Mouse (Mus musculus): ENCODE data around the gene Olfr1442.
"Not testable (repeated sequence)": the region's sequence is repeated elsewhere in the genome, so short reads cannot be mapped to it uniquely, and the experiment has no call there.

The Olfr1442 gene

DNA sequence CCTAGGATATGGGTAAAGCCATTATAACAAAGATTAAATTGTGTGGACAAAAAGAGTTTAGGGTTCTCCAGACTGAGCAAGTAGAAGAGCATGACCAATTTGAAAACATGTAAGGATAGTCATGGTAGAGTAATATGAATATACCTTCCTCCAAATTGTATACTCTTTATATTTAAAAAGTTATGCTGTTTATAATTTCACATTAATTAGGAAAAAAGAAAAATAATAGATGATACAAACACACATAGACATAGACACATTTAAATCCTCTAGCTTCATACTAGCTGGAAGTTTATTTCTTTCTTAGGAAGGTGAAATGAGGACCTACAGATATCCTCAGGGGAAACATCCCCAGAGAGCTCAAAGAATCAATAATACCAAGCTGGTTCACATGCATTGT, at the start of gene Olfr1442:
Gene Olfr1442, plus strand, starts transcription at position 301 of the 400 bp plus-strand sequence.
- DNase-seq (ENCODE audit: low spot score) = no peak

- DNase-seq (ENCODE audit: low spot score) = no peak
Observed at GRCm38 (mm10) chr19:12633176-12633575, 37.1 kb upstream of the Olfr1442 start, which contains the start of gene Glyat. TSS of gene Glyat (plus strand) at chr19:12633308.

- DNase-seq (ENCODE audit: low spot score) = no peak
Observed at GRCm38 (mm10) chr19:12634259-12634658, 36.0 kb upstream of the Olfr1442 start.

DNA sequence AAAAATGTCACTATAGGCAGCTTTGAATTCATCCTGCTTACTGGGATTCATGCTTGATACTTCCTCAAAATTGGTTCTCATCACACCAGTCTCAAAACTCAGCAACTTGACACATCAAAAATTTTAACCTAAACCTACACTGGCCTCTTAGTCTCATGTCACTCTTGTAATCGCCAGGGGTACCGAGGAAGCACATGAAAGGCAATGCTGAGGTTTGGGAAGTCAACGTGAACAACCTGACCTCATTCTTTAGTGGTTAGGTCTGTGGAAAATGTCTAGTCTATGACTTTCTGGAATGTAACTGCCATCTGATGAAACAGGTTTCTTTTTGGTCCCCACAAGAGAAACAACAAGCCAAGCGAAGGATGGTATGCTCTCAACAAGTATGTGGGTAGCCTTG, 35.3 kb upstream of the Olfr1442 start:
- no peak for DNase-seq (ENCODE audit: low spot score)

DNA sequence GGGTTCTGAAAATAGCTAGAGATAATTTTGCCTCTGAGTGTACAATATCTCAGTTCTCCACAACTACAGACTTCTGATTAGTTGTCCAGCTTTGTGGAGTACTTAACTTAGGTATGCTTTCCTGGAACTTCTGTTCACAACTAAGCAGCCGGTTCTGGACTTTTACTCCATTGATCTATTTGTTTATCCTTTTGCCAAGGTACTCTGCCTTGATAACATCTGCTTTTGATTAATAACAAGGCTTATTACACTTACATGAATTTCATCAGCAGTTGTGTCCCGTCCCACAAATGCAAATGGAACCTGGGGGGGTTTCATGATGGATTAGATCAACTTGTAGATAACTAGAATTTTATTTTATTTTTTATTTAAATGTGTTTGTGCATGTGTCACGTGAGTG, 33.4 kb upstream of the Olfr1442 start:
- no peak for DNase-seq (ENCODE audit: low spot score)

DNA sequence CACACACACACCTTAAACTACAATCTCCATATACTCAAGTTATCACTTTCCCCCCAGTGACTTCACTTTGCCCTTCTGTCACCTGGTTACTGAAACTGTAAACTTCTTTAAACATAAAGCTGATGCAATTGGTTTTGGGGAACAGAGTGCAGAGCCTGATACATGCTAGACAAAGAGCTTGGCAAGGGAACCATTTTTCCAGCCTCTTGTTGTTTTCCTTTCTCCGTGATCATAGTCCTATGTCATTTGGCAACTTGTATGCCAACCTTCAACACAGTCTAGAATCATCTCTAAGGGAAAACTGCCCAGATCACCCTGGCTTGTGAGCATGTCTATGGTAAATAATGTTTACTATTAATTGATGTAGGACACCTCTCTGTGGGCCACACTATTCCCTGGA, 32.2 kb upstream of the Olfr1442 start:
- no peak for DNase-seq (ENCODE audit: low spot score)

DNA sequence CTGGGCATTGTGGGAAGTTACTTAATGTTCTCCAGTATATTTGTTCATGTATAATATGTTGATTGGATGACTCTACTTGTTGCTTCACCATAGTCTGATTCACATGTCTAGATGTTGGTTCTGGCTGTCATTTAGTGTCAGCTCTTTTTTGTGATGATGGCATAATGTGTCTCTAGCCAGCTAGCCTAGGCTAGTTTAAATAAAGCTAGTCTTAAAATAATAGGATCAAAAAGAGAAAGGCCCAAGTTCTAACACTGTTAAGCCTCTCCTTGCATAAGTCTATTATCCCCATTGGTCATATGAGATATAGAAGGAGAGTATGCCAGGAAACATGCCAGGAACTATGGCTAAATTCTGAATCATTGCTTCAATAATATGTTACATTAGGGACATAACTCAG, 20.7 kb upstream of the Olfr1442 start:
- DNase-seq (ENCODE audit: low spot score) = no peak

DNA sequence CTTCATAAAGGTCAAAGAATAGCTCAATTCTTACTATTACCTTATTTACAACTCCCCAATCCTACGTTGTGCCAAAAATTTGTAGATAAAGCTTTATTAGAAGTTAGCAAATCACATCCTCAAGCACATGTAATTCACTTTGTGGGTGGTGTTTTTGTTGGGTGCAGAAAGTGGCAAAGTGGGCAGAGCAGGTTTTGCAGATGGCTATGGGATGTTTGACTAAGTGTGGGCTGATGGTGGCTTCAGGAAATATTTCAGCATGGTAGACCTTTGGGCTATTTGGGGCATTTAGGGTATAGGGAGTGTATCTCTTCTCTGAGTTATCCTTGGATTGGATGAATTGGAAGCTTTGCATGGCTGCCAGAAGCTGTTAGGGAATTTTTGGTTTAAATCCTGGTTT, 4.1 kb upstream of the Olfr1442 start:
- DNase-seq (ENCODE audit: low spot score) = no peak

GRCm38 (mm10) chr19:12668601-12669000, 1.6 kb upstream of the Olfr1442 start:
- not testable (repeated sequence) for DNase-seq (ENCODE audit: low spot score)

GRCm38 (mm10) chr19:12671051-12671450, 812 bp downstream of the Olfr1442 start:
- no peak for DNase-seq (ENCODE audit: low spot score)

DNA sequence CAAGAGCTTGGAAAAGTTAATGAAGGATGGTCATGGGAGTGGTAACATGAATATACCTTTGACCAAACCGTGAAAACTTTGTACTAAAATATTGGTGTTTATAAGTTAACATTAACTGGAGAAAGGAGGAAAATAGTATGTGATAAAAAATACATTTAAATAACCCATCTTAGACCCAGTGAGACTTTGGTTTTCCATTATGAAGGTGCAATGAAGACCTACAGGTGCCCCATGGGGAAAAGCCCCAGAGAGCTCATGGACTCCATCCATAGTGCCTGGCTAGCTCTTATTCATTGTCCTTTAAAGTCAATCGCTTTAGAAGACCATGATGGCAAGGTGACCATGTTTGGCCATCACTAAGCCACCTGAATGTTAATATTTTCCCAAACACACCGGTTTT, 7.6 kb downstream of the Olfr1442 start, which contains the start of gene Olfr1443:
Gene Olfr1443, plus strand, starts transcription at position 301 of the 400 bp plus-strand sequence.
- no peak for DNase-seq (ENCODE audit: low spot score)

DNA sequence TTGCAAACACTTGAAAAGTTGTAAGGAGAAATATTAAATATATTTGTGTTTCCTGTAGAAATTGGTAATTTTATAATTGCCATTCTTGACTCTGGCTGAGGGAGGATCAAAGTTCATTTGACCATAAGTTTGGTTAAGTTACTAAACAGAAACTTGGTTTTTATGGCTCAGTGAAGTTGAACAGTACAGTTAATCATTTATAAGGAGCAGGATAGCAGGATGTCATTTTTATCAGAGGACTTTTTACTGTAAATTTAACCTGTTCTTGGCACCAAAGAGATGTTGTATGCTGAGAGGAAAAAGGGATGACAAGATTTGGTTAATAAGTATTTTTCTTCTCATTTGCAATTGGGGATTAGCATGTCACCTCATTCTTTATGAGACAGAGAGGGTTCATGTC, 14.4 kb downstream of the Olfr1442 start:
- no peak for DNase-seq (ENCODE audit: low spot score)

DNA sequence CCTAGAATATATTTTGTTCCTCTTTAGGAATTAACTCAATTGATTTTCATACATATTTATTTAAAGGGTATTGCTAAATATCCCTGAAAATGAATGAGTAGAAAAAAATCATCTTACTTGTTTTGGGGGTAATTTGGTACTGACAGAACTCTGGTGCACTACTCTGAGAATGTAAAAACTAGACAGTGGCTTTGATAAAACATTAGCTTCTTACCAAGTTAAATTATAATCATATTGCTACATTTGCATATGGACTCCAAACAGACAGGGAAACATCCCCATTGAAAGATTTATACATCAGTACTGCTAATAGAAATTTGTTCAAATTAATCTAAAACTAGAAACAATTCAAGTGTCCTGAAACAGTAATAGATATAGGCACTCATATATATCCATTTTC, 15.0 kb downstream of the Olfr1442 start:
- DNase-seq (ENCODE audit: low spot score) = no peak

- DNase-seq (ENCODE audit: low spot score) = no peak
Observed at GRCm38 (mm10) chr19:12695590-12695989, 25.4 kb downstream of the Olfr1442 start, which contains the start of gene Keg1. TSS of gene Keg1 (plus strand) at chr19:12695786.

- no peak for DNase-seq (ENCODE audit: low spot score)
Observed at GRCm38 (mm10) chr19:12696221-12696620, 26.0 kb downstream of the Olfr1442 start.

DNA sequence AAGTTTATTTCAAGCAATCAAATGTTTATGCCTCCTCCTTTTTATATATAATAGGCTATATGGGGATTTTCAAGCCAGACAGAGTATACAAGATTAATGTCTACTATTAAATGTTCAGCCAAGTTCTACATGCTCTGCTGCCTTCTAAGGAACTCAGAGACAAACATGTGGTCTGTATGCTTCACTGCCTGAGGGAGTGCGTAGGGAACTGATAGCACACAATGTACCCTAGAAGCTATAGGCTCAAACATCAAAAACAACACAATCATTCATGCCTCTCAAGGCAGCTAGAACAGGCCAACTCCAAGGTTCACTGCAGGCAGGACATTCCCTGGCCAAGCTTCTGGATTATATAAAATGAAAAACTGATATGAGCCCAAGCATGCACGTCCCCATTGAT, 38.2 kb downstream of the Olfr1442 start:
- DNase-seq (ENCODE audit: low spot score) = no peak

DNA sequence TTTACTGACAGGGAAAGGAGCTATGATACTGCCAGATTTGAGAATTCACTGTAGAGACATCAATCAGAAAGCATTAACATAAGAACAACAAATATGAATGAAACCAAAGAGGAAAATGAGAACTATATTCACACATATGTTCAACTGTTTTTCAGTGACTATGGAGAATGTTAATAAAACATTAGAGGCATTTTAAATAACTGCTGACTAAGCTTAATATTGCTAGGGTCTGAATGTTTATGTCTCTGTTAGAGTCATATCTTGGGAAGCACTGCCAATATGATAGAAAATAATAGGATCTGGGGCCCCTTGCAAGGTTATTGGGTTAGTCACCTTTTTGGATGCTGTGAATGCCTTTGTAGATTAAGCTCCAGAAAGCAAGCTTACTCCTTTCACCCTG, 38.7 kb downstream of the Olfr1442 start:
- DNase-seq (ENCODE audit: low spot score) = no peak

DNA sequence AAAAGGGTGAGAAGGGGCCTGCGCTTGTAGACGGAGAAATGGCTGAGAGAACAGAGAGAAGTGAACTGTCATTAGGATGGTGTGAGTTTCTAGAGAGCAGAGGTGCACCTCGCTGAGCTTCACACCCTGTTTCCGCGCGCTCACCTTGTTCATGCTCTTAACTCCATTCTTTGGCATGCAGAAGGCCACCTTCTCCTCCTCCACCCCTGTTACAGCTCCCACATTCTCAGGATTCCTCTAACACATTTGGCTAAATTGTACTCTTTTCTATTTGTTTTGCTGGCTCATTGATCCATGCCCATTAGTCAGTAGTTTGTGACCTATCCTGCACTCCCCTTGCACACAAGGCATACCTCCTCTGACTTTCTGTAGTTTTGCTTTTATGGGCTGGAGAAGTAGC, 49.0 kb downstream of the Olfr1442 start:
- DNase-seq (ENCODE audit: low spot score) = no peak

GRCm38 (mm10) chr19:12720463-12720862, 50.2 kb downstream of the Olfr1442 start:
- no peak for DNase-seq (ENCODE audit: low spot score)

DNA sequence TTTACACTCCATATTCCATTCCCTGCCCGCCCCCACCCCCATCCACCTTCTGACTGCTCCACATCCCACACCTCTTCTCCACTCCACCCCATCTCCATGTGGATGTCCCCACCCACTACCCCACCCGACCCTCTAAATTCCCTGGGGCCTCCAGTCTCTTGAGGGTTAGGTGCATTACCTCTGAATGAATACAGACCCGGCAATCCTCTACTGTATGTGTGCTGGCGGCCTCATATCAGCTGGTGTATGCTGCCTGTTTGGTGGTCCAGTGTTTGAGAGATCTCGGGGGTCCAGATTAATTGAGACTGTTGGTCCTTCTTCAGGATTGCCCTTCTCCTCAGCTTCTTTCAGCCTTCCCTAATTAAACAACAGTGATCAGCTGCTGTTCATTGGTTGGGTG, 50.7 kb downstream of the Olfr1442 start:
- DNase-seq (ENCODE audit: low spot score) = not testable (repeated sequence)

DNA sequence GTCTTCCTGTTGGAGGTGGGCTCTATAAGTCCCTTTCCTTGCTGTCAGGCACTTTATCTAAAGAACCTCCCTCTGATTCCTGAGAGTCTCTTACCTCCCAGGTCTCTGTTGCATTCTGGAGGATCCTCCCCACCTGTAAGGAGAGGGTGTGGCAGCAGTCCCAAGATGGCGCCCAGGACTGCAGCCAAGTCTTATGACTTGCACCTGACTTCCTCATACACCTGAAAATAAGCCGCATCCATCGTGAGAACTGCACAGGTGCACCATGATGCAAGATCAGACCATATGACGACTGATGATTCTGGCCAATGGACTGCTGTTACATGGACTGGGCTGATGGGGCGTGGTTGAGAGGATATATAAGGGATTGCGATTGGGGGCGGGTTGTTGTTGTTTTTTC, 51.4 kb downstream of the Olfr1442 start:
- not testable (repeated sequence) for DNase-seq (ENCODE audit: low spot score)

GRCm38 (mm10) chr19:12722308-12722707, 52.1 kb downstream of the Olfr1442 start:
- DNase-seq (ENCODE audit: low spot score) = no peak

DNA sequence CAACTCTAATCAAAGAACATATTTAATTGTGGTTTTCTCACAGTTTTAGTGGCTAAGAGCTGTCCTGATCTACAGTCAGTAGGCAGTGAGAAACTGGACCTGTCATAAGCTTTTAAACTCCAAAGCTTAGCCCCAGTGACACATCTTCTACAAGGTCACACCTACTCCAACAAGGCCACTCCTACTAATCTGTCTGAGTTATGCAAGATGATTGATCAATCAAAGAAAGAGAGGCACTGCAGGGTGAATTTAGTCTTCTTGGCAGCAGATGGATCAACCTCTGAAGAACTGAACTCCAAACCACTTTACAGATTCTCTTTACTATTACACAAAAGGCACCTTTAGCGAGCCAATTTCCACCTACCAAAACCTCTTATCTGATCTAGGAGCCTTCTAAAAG, 55.6 kb downstream of the Olfr1442 start:
- no peak for DNase-seq (ENCODE audit: low spot score)
